Mouse (Mus musculus) lung, embryonic 16.5 days (tissue): ENCODE results near the gene Bbs12. TPM values are rescaled to one million over a fixed set of nuclear protein-coding genes. Genes with fewer than 3 reads are reported as not detected.

Experiments
- ATAC-seq: fragments of 200-750 bp; cut with Nextera tagmentation; 2 replicates; pipeline ENCODE4 v1.8.0; 2017; ENCODE audit warnings: low read depth, mild to moderate bottlenecking, moderate library complexity
- H3K27ac ChIP-seq: fragments of 300-500 bp; sonication (generic); 2 replicates; pipeline ENCODE4 v1.5.1; 2014; ENCODE audit warnings: mild to moderate bottlenecking, control low read depth, low read length
- H3K27me3 ChIP-seq: fragments of 300-500 bp; sonication (generic); 2 replicates; pipeline ENCODE4 v1.6.1; 2014; ENCODE audit warnings: low read depth, low read length, mixed read lengths; ENCODE audit not compliant: control insufficient read depth, insufficient read depth
- H3K36me3 ChIP-seq: fragments of 300-500 bp; sonication (generic); 2 replicates; pipeline ENCODE4 v1.6.1; 2014; ENCODE audit warnings: low read length; ENCODE audit not compliant: control insufficient read depth, insufficient read depth
- H3K4me1 ChIP-seq: fragments of 300-500 bp; sonication (generic); replicated peaks from 2 replicates; pipeline ENCODE4 v1.6.1; 2014; ENCODE audit warnings: low read length, mixed read lengths; ENCODE audit not compliant: control insufficient read depth, insufficient read depth
- H3K4me2 ChIP-seq: fragments of 300-500 bp; sonication (generic); 2 replicates; pipeline ENCODE4 v1.6.1; 2014; ENCODE audit warnings: low read depth, low read length, control low read depth
- H3K4me3 ChIP-seq: fragments of 300-500 bp; sonication (generic); 2 replicates; pipeline ENCODE4 v1.5.1; 2014; ENCODE audit warnings: mild to moderate bottlenecking, low read length, control low read depth
- H3K9ac ChIP-seq: fragments of 300-500 bp; sonication (generic); 2 replicates; pipeline ENCODE4 v1.6.1; 2014; ENCODE audit warnings: low read length, control low read depth
- H3K9me3 ChIP-seq: fragments of 300-500 bp; sonication (generic); 2 replicates; pipeline ENCODE4 v1.6.1; 2016; ENCODE audit warnings: low read length; ENCODE audit not compliant: control insufficient read depth
- WGBS: fragments of 180-500 bp; shearing (Covaris S2); extraction: QIAGEN DNeasy Blood & Tissue Kit; methylation state at CpG from one replicate; pipeline ENCODE4 v1.1.7; 2014; 5-methylcytosine and 5-hydroxymethylcytosine counted together
- polyA plus RNA-seq: library from polyadenylated mRNA; unstranded; fragments of >200 nt; fragmentation: Nextera tagmentation; extraction: Ambion mirVana; gene quantifications from 2 replicates; pipeline ENCODE4 v1.2.1, GENCODE M21; 2015

Bbs12 gene
- polyA plus RNA-seq, 1 experiment from 2014 or later = 6.9 TPM

GRCm38 (mm10) chr3:37341110-37341509 lies 28.8 kb downstream of the Bbs12 start:
- no peak overlapping the region for H3K4me2 ChIP-seq
- 61% methylated on average over 5 of the region's 5 CpGs for WGBS
- no peaks in the 10 kb centered on the region for H3K36me3 ChIP-seq
- H3K27me3 ChIP-seq = no peaks in the 10 kb centered on the region
- no peaks in the 10 kb centered on the region for H3K9me3 ChIP-seq
- no peak for ATAC-seq
- no peaks in the 10 kb centered on the region; the same call in 1 of the 2 replicates for H3K4me1 ChIP-seq
- no peak overlapping the region for H3K4me3 ChIP-seq
- H3K27ac ChIP-seq = no peak overlapping the region
- no peak overlapping the region for H3K9ac ChIP-seq

DNA sequence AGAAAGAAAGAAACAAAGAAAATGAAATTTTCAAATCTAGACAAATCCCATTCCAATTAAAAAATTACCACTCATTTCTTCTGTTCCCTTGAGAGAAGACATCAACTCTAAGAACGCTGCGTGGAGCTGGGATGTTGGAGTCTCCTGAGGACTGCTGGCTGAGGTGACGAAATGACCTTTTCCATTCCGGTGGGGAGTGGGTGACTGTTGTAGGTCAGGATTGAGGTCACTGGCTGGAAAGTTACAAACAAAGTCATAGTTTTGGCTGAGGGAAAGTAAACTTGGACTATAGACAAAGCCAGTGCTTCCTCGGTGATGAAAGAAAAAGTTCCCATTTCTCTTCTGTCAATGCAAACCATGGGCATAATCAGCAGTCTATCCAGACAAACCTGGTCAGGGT lies 30.5 kb downstream of the Bbs12 start:
- H3K9me3 ChIP-seq = no peaks in the 10 kb centered on the region
- H3K36me3 ChIP-seq = no peaks in the 10 kb centered on the region
- no peak for ATAC-seq
- no peak overlapping the region for H3K27ac ChIP-seq
- H3K4me1 ChIP-seq = peaks cover 2% of the 10 kb centered on the region
- WGBS = 36% methylated on average over 5 of the region's 5 CpGs
- H3K4me3 ChIP-seq = no peak overlapping the region
- peaks cover 4% of the 10 kb centered on the region; the same call in 1 of the 2 replicates for H3K27me3 ChIP-seq
- no peak overlapping the region for H3K4me2 ChIP-seq
- H3K9ac ChIP-seq = no peak overlapping the region

DNA sequence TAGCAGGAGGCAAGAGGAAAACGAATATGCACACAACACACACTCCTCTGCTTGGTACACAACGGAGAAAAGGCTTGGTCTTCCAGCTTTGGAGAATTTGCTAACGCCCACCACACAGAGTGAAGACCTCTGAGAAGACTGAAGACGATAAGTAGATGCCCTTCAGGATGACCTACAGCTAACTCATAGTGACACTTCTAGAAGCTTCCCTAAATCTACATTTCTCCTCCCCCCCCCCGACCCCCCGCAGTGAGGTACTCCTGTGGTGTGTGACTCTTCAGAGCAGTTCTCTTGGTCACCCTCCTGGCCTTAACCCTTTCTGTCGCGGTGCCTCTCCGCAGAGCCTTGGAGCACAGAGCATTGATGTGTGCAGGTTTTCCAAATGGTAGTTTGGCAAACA lies 35.3 kb downstream of the Bbs12 start:
- no peak for ATAC-seq
- Histone ChIP-seq H3K4me1 (peaks cover 17% of the 10 kb centered on the region), H3K27ac (no peak overlapping the region), H3K36me3 (no peaks in the 10 kb centered on the region), H3K4me2 (peak overlapping the region; percentile 97), H3K4me3 (peak overlapping the region; percentile 75), H3K9me3 (no peaks in the 10 kb centered on the region), H3K9ac (peak overlapping the region; percentile 85; the same call in 1 of the 2 replicates), H3K27me3 (peaks cover 9% of the 10 kb centered on the region; the same call in 1 of the 2 replicates)
- WGBS = 34% methylated on average over 9 of the region's 9 CpGs

DNA sequence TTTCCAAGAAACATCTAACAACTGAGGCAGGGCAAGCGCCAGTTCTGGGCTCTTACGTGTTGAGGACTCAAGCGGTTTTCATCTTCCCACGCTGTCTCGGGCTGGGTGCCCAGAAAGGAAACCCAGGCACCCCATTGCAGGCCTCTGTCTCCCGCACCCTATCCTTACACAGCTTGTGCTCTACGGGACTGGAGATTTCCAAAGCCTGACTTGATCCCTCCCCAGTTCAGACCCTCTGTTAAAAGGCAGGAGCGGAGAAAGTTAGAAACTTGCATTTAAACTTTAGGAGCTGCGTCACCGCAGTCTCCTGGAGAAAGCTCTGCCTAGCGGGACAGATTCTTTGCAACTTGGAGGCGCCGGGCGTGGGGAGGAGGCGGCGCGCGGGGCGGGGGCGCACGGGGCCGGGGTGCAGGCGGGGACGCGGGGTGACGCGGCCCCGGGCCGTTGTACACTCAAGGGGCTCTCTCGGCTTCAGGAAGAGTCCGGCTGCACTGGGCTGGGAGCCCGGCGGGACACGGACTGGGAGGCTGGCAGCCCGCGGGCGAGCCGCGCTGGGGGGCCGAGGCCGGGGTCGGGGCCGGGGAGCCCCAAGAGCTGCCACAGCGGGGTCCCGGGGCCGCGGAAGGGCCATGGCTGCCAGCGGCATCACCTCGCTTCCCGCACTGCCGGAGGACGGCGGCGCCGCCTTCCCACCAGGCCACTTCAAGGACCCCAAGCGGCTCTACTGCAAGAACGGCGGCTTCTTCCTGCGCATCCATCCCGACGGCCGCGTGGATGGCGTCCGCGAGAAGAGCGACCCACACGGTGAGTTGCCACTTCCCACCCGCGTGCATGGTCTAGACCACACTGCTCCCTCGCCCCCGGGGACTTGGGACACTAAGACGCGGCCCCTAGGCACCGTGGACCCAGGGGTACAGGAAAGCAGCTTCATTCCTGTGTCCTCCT lies 36.1 kb downstream of the Bbs12 start, which contains the start of gene Fgf2:
Fgf2 (plus strand) TSS at position 126 of the 945 bp plus-strand sequence.
- Histone ChIP-seq H3K9me3 (no peaks in the 10 kb centered on the region), H3K36me3 (no peaks in the 10 kb centered on the region), H3K9ac (peak within 1 kb of the TSS; percentile 85), H3K4me3 (peak within 1 kb of the TSS; percentile 75), H3K27me3 (peaks cover 9% of the 10 kb centered on the region; the same call in 1 of the 2 replicates), H3K4me2 (peak within 1 kb of the TSS; percentile 97), H3K4me1 (peaks cover 17% of the 10 kb centered on the region), H3K27ac (peak within 1 kb of the TSS; percentile 43)
- WGBS = under 1% methylated on average over 64 of the region's 75 CpGs
- ATAC-seq = peak; percentile 77

DNA sequence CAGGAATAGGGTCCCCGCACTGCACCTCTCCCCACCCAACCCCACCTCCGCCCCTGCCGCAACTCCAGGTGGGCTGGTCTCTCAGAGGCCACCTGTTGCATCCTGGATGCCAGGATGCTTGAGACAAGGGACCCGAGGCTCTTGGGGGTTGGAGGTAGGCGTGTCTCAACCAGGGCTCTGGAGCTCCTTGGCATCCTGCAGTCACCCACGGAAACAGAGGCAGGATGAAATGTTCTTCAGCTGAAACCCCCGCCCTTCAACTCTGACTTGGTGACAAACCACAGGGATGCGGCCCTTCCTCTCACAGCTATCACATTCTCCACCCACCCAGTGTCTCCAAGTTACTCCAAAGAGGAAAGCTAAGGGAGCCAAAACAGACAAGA lies 36.8 kb downstream of the Bbs12 start:
- H3K27me3 ChIP-seq = peaks cover 9% of the 10 kb centered on the region; the same call in 1 of the 2 replicates
- peak overlapping the region; percentile 97 for H3K4me2 ChIP-seq
- ATAC-seq = no peak
- H3K9ac ChIP-seq = peak overlapping the region; percentile 85
- WGBS = 11% methylated on average over 8 of the region's 8 CpGs
- H3K36me3 ChIP-seq = no peaks in the 10 kb centered on the region
- H3K4me1 ChIP-seq = peaks cover 18% of the 10 kb centered on the region
- peak overlapping the region; percentile 75 for H3K4me3 ChIP-seq
- no peaks in the 10 kb centered on the region for H3K9me3 ChIP-seq
- no peak overlapping the region for H3K27ac ChIP-seq

GRCm38 (mm10) chr3:37350386-37350785 lies 38.0 kb downstream of the Bbs12 start:
- Histone ChIP-seq H3K27me3 (peaks cover 9% of the 10 kb centered on the region; the same call in 1 of the 2 replicates), H3K27ac (no peak overlapping the region), H3K4me2 (no peak overlapping the region), H3K4me1 (peaks cover 22% of the 10 kb centered on the region), H3K36me3 (no peaks in the 10 kb centered on the region), H3K9me3 (no peaks in the 10 kb centered on the region), H3K9ac (no peak overlapping the region), H3K4me3 (no peak overlapping the region)
- 39% methylated on average over 7 of the region's 7 CpGs for WGBS
- no peak for ATAC-seq

DNA sequence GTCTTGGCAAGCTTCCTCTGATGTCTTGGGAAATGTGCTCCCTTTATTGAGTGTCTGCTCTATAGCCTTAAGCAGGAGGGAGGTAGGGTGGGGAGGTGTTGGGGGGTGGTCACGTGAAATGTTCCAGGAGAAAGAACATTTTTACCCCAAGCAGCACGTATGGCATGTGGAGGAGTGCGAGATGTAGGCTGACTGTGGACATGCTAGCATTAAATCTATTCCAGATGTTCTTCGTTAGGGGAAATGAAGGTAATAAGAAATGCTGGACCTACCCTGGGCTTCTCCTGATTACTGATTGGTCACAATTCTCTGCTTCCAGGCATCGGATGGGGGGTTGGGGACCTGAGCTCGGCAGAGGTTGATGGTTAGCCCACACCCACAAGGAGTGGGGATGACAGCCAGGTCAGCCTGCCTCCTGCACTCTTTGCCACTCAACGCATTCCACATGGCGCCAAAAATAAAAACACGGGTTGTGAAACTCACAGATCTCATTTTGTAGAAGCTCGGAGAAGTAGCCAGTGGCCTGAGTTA lies 41.7 kb downstream of the Bbs12 start:
- H3K36me3 ChIP-seq = no peaks in the 10 kb centered on the region
- H3K4me1 ChIP-seq = peaks cover 13% of the 10 kb centered on the region
- ATAC-seq = 0 out of 2 replicates have a peak, but pooled peaks have one; percentile 31
- no peak overlapping the region for H3K9ac ChIP-seq
- H3K27me3 ChIP-seq = peaks cover 2% of the 10 kb centered on the region; the same call in 1 of the 2 replicates
- no peak overlapping the region for H3K4me2 ChIP-seq
- H3K4me3 ChIP-seq = no peak overlapping the region
- WGBS = 71% methylated on average over 10 of the region's 10 CpGs
- peak overlapping the region; percentile 1; the same call in 1 of the 2 replicates for H3K27ac ChIP-seq
- H3K9me3 ChIP-seq = no peaks in the 10 kb centered on the region

DNA sequence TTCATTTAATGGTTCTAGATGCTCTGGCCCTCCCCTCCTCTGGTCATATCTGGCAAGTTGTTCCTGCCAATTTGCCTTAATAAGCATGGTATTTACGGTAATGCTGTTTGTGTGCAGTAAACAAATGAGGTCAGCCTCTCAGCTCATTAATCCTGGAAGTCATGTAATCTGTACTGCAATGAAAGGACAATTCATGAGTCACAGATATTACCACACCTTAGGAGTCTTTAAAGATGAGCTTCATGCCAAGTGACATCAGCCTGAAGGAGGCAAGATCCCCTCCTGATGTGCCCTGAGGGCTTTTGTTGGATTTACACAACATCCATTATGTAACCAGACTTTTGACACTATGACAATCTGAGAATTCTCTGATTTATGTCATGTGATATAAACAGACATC lies 42.4 kb downstream of the Bbs12 start:
- Histone ChIP-seq H3K9ac (no peak overlapping the region), H3K36me3 (no peaks in the 10 kb centered on the region), H3K4me1 (peaks cover 7% of the 10 kb centered on the region), H3K4me3 (no peak overlapping the region), H3K4me2 (no peak overlapping the region), H3K27me3 (no peaks in the 10 kb centered on the region; the same call in 1 of the 2 replicates), H3K27ac (no peak overlapping the region), H3K9me3 (no peaks in the 10 kb centered on the region)
- WGBS = 53% methylated on average over 1 of the region's 1 CpGs
- peak; percentile 44; the same call in 1 of the 2 replicates for ATAC-seq

DNA sequence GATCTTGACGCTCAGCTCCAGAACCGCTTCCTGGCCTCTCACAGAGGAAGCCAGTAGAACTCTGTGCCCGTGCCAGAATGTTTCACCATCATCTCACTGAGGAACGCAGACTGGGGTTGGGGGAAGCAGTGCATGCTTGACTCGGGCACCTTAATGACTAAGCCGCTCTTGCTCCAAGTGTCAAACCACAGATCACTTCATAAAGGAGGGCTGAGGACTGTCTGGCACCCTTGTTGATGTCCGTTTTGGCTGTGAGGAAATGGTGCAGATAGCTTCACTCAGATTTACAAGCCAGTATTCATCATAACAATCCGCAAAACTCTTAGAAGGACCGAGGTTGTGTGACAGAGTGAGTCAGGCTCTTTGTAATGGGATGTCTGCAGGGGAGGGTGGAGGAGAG lies 48.4 kb downstream of the Bbs12 start:
- Histone ChIP-seq H3K36me3 (no peaks in the 10 kb centered on the region), H3K27ac (peak overlapping the region; percentile 2; the same call in 1 of the 2 replicates)
- WGBS = 40% methylated on average over 9 of the region's 9 CpGs

More for the DNA sequence above, 48.4 kb downstream of the Bbs12 start:
- 0 out of 2 replicates have a peak overlapping the region, but pooled peaks have one; percentile 2 for H3K4me2 ChIP-seq
- H3K4me1 ChIP-seq = no peaks in the 10 kb centered on the region; the same call in 1 of the 2 replicates
- no peak overlapping the region for H3K4me3 ChIP-seq
- H3K9me3 ChIP-seq = no peaks in the 10 kb centered on the region
- peak; percentile 71 for ATAC-seq
- H3K27me3 ChIP-seq = no peaks in the 10 kb centered on the region
- H3K9ac ChIP-seq = no peak overlapping the region
